Mouse (Mus musculus) Patski (cell line): ENCODE measurements around the gene Rcvrn. TPM values are rescaled to one million over a fixed set of nuclear protein-coding genes. Genes with fewer than 3 reads are reported as not detected.

Experiments used
- ATAC-seq: fragments of 100-300 bp; one replicate; pipeline ENCODE4 v1.8.0; 2021
- CTCF ChIA-PET: fragments of 350-600 bp; sonication (Branson Sonifier 250); formaldehyde crosslinking; loops from one replicate; lab custom pipeline; 2022; ENCODE audit warnings: inconsistent platforms; lab: Charles Lee
- POLR2A ChIA-PET: fragments of 350-600 bp; sonication (Branson Sonifier 250); formaldehyde crosslinking; loops from one replicate; lab custom pipeline; 2022; ENCODE audit warnings: antibody characterized with exemption, inconsistent platforms; lab: Charles Lee
- DNase-seq: peaks from one replicate; pipeline ENCODE4 v3.0.0-alpha.2; 2011; ENCODE audit warnings: low read depth, low spot score
- H3K27me3 ChIP-seq: fragments of 371-371 bp; one replicate; pipeline ENCODE4 v1.5.1; 2021
- CTCF ChIP-seq: fragments of 100-300 bp; IDR thresholded peaks from one replicate; pipeline ENCODE4 v1.5.1; 2021
- in situ Hi-C: fragments of 300-500 bp; cut with MboI; formaldehyde crosslinking; loops from 3 replicates; pipeline ENCODE4 v1.11.1; 2018; ENCODE audit warnings: low pct_unique_long_range_greater_than_20kb, mixed read lengths
- polyA plus RNA-seq: library from polyadenylated mRNA; unstranded; gene quantifications from one replicate; pipeline ENCODE4 v1.2.3, GENCODE M21; 2021

Gene Rcvrn
- polyA plus RNA-seq, 1 experiment from 2014 or later: not detected

DNA sequence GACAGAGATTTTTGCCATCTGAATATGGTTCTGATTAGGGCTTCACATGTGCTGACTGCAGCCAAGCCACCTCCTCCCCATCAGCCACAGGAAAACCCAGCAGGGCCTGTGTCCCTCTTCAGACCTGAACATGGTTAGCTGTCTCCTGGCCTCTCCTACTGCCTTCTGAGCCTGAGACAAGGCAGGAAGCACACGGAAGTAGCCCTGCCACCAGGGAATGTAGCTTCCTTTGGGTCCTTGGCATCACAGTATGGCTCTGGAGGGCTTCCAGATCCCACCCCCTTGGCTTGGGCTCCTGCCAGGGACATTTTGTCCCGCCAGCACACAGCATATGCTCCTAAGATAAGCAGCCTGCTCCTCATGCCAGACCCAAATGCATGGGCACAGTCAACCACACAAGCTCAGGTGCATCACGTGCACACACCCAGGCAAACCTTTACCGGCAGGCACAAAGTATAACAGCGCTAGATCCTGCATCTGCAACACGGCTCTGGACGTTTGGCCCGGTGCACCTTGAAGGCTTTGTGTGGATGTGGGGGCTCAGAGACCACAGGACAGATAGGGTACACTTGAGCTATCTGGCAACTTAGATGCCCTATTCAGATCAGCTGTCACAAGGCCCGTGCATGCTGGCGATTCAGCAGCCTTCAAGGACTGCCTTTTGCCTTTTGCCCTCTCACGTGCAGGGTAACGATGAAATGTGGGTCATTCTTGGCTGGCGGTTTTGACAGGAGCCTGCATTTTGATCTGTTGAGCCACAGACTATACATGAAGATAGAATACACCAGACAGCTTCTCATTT, 27.4 kb upstream of the Rcvrn start:
- DNase-seq (no peak), ATAC-seq (no peak)
- in situ Hi-C loops: loop anchor here (25.0 kb wide), 1 partner anchor 270 kb away; no protein-coding TSS in a partner anchor
- POLR2A ChIA-PET: interaction anchor here (0.9 kb wide), 1 partner anchor 10 kb away, joined by 3 read pairs; no protein-coding TSS in a partner anchor
- peaks cover 47% of the 10 kb centered on the region for H3K27me3 ChIP-seq
- CTCF ChIA-PET: interaction anchor here (1.4 kb wide), 1 partner anchor 10 kb away, joined by 4 read pairs; no protein-coding TSS in a partner anchor
- no peak for TF ChIP-seq CTCF

DNA sequence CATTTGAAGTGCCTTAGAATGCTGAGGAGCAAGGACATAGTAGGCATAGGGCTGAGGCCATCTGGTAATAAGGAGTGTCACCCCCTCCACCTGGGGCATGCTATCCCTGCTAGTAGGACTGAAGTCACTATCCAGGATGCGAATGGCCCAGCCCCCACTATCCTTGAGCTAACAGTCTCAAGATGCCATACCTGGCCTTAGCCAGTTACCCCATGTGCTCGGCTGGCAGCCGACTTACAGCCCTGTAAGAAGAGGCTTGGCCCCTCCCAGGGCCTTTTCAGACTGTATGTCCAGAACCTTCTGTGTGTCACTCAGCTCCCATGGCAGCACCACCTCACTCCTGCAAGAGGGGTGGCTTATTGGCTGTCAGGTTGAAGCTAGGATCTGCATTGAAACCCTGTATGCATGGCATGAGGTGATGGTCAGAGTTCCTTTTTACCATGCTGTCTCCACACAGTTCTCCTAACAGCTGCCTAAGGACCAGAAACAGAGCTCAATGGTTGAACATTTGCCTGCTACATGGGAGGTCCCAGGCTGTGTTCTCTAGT, 26.6 kb upstream of the Rcvrn start:
- ChIA-PET POLR2A (no interaction called here), CTCF (no interaction called here)
- no peak for TF ChIP-seq CTCF
- peaks cover 51% of the 10 kb centered on the region for H3K27me3 ChIP-seq
- DNase-seq (no peak), ATAC-seq (no peak)
- in situ Hi-C loops: loop anchor here (25.0 kb wide), 1 partner anchor 269 kb away; no protein-coding TSS in a partner anchor

DNA sequence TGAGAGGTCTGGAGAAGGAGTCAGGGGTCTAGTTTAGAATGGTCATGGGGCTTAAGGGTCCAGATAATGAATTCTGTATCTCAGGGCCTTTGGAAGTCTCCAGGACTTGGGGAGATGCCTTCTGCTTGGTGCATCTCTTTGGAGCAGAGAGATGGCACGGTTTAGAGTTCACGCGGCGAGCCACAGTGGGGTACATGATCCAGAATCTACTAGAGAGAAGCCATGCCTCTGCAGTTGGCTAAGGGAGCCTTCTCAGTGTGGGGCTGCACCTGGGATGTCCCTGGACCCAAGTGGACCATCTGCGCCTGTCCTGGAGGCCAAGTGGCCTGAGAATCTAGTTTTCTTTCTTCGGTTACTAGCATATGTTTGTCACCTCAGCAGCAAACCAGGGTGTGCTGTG, 25.1 kb upstream of the Rcvrn start:
- no peak for TF ChIP-seq CTCF
- no peak for ATAC-seq

DNA sequence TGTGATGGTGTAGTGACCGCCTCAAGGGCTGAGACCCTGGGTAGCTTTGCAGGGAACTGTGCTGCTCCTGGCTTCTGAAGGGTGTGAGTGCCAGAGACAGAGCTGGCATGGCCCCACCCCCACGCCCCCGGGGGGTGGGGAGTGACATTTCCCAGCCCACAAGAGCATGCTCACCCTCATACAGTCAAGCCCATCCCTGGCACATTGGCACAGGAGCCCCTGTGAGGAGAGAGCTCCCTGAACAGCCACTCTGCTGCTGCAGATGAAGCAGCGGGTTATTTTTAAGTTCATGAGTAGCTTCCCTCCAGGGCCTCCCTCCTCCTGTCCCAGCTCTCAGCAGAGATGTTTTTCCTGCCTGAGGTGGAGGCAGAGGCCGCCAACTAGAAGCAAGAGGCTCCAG, 23.0 kb upstream of the Rcvrn start:
- H3K27me3 ChIP-seq: peaks cover 55% of the 10 kb centered on the region
- in situ Hi-C loops: loop anchor here (25.0 kb wide), 1 partner anchor 265 kb away; no protein-coding TSS in a partner anchor

More for the DNA sequence above, 25.1 kb upstream of the Rcvrn start:
- ChIA-PET CTCF (no interaction called here), POLR2A (no interaction called here)
- peaks cover 52% of the 10 kb centered on the region for H3K27me3 ChIP-seq
- in situ Hi-C loops: loop anchor here (25.0 kb wide), 1 partner anchor 267 kb away; no protein-coding TSS in a partner anchor
- no peak for DNase-seq

DNA sequence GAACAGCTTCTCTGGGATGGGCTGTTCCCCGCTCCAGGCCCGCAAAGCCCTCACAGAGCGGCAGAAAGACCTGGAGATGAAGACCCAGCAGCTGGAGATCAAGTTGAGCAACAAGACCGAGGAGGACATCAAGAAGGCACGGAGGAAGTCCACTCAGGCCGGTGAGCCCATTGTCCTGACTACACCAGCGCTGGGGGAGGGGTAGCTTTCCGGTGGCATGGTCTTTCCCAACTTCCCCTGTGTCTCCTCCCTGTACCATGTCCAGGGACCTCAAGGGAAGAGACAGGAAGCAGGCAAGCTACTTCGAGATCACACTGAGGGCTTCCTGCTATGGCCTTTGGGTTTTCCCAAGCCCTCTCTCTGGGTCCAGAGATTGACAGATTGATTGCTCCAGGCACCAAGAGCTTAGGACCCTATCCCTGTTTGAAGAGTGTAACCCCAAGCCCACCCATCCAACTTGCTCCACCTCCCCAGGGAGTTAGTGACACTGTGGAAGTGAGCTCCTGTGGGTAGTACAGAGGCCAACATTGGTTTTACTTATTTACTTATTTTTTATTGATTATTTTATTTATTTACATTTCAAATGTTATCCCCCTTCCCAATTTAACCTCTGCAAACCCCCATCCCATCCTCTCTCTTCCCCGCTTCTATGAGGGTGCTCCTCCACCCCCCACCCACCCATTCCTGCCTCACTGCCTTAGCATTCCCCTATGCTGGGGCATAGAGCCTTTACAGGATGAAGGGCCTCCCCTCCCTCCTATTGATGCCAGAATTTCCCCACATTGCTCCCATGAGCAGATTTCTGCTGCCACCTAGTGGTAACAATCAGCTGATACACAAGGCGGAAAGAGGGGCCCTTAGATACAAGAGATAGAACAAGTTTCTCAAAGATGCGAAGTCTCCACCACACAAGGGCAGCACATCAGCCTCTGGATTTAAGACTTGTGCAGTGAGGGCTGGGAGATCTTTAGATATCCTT, 19.3 kb upstream of the Rcvrn start:
- peak; percentile 6 for DNase-seq
- in situ Hi-C loops: no loop called here
- no peak for ATAC-seq
- H3K27me3 ChIP-seq: peaks cover 30% of the 10 kb centered on the region
- CTCF ChIA-PET: interaction anchor here (0.8 to 2.3 kb wide), 6 partner anchors 12 to 565 kb away, joined by 3 to 10 read pairs (median 6); no protein-coding TSS in a partner anchor
- POLR2A ChIA-PET: no interaction called here
- peak; percentile 82 for TF ChIP-seq CTCF

More for the DNA sequence above, 23.0 kb upstream of the Rcvrn start:
- POLR2A ChIA-PET: no interaction called here
- no peak for TF ChIP-seq CTCF
- CTCF ChIA-PET: no interaction called here
- ATAC-seq: no peak
- no peak for DNase-seq

DNA sequence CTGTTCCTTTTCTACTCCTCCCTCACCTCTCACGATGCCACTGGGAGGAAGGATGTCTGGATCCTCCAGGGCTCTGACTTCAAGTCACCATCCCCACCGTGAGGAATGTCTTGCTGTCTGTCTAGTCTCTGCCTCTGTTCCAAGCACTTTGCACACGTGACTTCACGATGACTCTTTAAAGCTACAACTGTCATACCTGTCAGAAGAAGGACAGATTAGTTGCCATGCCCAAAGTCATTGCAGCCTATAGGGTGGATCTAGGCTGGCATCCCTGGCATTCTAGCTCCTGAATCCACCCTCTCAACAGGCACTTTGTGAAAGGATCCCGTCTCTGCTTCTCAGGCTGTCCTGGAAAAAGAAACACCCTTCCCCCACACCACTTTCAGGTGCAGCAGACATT, 15.8 kb upstream of the Rcvrn start:
- DNase-seq (no peak), ATAC-seq (no peak)
- POLR2A ChIA-PET: no interaction called here
- in situ Hi-C loops: no loop called here
- TF ChIP-seq CTCF: no peak
- peaks cover 15% of the 10 kb centered on the region for H3K27me3 ChIP-seq
- CTCF ChIA-PET: no interaction called here

DNA sequence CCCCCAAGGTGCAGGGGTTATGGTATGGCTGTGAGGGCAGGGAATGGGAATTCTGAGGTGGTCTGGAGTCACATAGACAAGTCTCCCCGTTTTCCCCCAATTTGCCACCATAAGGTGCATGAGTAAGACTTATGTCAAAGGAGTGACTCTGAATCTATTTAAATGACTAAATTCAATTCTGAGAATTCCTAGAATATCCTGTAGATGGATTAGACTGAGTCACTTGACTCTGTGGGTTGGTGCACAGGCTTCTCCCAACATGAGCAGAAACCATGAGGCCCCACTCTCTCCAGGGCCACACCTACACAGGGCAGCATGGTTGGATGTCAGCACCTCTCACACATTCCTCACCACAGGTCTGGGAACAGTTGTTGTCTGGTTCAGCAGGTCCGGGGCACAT, 15.2 kb upstream of the Rcvrn start:
- ChIA-PET CTCF (no interaction called here), POLR2A (no interaction called here)
- peaks cover 15% of the 10 kb centered on the region for H3K27me3 ChIP-seq
- in situ Hi-C loops: no loop called here
- no peak for ATAC-seq
- TF ChIP-seq CTCF: no peak
- no peak for DNase-seq

DNA sequence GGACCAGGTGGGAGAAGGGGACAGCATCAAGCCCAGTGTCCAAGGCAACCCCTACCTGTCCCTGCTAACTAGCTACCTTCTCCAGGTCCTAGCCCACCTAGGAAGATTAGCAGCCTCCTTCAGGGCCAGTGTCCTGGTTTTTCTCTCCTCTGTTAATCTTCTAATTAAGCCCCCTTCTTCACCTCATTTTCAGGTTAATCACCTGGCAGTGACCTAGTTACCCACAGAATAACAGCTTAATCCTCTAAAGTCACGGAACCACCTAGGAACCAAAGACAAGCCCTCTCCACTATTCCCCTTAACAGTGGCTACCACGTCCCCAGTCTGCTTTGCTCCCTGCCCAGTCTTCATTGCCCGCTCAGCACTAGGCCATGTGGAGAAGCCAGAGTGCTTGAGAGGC, 13.3 kb upstream of the Rcvrn start:
- ChIA-PET CTCF (no interaction called here), POLR2A (no interaction called here)
- in situ Hi-C loops: no loop called here
- DNase-seq (no peak), ATAC-seq (no peak)
- TF ChIP-seq CTCF: no peak
- peaks cover 13% of the 10 kb centered on the region for H3K27me3 ChIP-seq

DNA sequence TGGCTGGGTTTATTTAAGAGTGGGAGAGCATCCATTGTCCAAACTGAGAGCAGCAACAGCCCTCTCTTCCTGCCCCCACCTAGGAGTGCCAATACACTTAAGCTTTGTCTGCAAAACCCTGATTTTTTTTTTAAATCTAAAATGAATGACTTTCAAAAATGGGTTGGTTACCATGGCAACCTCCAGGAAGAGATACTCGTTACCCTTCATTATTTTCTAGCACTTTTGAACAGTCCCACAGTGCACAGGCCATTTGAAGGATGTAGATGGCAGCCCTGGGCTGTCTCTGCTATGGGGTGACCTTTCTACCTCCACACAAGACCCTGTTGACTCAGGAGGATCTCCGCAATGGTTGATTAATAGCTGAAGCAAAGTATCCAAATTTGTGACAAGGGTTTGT, 9.0 kb upstream of the Rcvrn start:
- DNase-seq (no peak), ATAC-seq (no peak)
- in situ Hi-C loops: no loop called here
- no peak for TF ChIP-seq CTCF
- ChIA-PET POLR2A (no interaction called here), CTCF (no interaction called here)
- H3K27me3 ChIP-seq: peaks cover 13% of the 10 kb centered on the region

DNA sequence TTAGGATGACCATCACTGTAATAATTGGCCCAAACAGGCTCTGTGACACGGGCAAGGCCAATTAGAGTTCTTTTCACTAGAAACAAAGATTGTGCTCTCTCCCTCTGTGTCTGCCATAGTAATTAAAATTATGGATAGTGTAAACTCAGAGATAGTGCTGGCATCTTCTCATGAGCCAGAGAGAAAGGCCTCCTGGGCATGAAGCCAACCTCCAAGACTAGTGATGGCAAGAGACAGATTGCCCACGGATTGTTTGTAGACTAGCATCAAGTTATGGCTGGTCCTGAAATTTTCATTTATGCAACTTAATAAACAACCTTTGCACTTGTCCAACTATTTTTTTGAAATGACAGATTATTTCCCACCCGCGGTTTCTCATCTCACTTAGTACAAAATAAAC, 17.9 kb downstream of the Rcvrn start:
- TF ChIP-seq CTCF: no peak
- peaks cover 32% of the 10 kb centered on the region for H3K27me3 ChIP-seq
- DNase-seq (no peak), ATAC-seq (no peak)
- POLR2A ChIA-PET: no interaction called here
- in situ Hi-C loops: no loop called here
- CTCF ChIA-PET: no interaction called here
